Mouse (Mus musculus): Measurements from ENCODE around the gene Lpin2. TPM values are rescaled to one million over a fixed set of nuclear protein-coding genes. Genes with fewer than 3 reads are reported as not detected.

The Lpin2 gene
- polyA plus RNA-seq, 1 experiment from 2014 or later, result 36.1 TPM

- 64% methylated on average over 10 of the region's 10 CpGs for WGBS
- Histone ChIP-seq H3K4me2 (no peak overlapping the region), H3K36me3 (no peaks in the 10 kb centered on the region), H3K27ac (replicated peaks) (no peak overlapping the region), H3K9me3 (no peaks in the 10 kb centered on the region), H3K27me3 (no peaks in the 10 kb centered on the region), H3K9ac (no peak overlapping the region), H3K4me3 (no peak overlapping the region), H3K4me1 (replicated peaks) (peaks cover 10% of the 10 kb centered on the region)
- no peak for ATAC-seq (ENCODE audit: low read depth)
Observed at GRCm38 (mm10) chr17:71178530-71179181, 3.7 kb upstream of the Lpin2 start.

- Histone ChIP-seq H3K4me2 (no peak overlapping the region), H3K9ac (no peak overlapping the region)
- 87% methylated on average over 11 of the region's 11 CpGs for WGBS
Observed at GRCm38 (mm10) chr17:71179551-71180309, 2.6 kb upstream of the Lpin2 start.

GRCm38 (mm10) chr17:71180601-71181000 lies 1.8 kb upstream of the Lpin2 start:
- H3K27ac ChIP-seq (replicated peaks), result no peak overlapping the region
- 95% methylated on average over 4 of the region's 4 CpGs for WGBS
- peaks cover 25% of the 10 kb centered on the region for H3K4me1 ChIP-seq (replicated peaks)
- H3K9ac ChIP-seq, result no peak overlapping the region
- no peak for ATAC-seq (ENCODE audit: low read depth)
- no peaks in the 10 kb centered on the region for H3K9me3 ChIP-seq
- no peaks in the 10 kb centered on the region for H3K27me3 ChIP-seq
- H3K4me2 ChIP-seq, result no peak overlapping the region
- H3K4me3 ChIP-seq, result no peak overlapping the region
- no peaks in the 10 kb centered on the region for H3K36me3 ChIP-seq

More at GRCm38 (mm10) chr17:71179551-71180309, 2.6 kb upstream of the Lpin2 start:
- H3K4me1 ChIP-seq (replicated peaks), result peaks cover 17% of the 10 kb centered on the region
- no peak overlapping the region for H3K27ac ChIP-seq (replicated peaks)
- no peak for ATAC-seq (ENCODE audit: low read depth)
- no peaks in the 10 kb centered on the region for H3K27me3 ChIP-seq
- H3K4me3 ChIP-seq, result no peak overlapping the region
- no peaks in the 10 kb centered on the region for H3K36me3 ChIP-seq
- H3K9me3 ChIP-seq, result no peaks in the 10 kb centered on the region

DNA sequence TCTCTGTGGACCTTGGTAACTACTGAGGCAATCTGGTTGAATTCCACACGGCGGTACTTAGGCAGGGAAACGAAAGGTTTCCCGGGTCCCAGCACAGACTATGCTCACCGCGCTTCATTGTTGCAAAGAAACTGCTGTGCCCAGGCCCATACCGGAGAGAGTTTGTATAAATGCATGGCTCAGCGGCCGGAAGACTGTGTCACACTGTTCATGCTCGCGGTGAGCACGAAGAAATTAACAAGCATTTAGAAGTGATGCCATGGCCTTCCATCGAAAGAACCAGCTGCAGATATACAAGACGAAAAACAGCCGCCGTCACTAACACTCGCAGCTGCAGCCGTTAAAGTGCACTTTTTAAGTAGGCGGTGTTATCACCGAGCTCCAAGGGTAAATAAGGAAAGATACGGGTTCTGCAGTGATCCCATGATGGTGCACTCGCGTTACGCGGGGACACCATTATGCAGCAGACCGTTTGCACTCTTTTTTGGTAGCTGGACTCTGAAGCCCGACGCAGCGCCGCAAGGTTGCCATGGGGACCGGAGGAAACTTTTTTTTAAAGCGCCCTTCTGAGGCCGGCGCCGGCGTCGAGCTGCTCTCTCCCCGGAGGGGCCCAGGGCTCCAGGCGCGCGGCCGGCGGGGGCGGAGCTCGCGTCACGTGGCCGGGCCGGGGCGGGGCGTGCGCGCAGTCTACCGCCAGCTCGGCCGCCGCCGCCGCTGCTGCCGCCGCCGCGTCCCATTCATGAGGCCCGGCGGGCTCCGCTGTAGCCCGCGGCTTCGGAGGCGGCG lies 704 bp downstream of the Lpin2 start:
- H3K4me1 ChIP-seq (replicated peaks), result peaks cover 27% of the 10 kb centered on the region
- H3K4me3 ChIP-seq, result peak overlapping the region; percentile 82
- peak overlapping the region; percentile 95 for H3K27ac ChIP-seq (replicated peaks)
- H3K4me2 ChIP-seq, result peak overlapping the region; percentile 71
- no peaks in the 10 kb centered on the region for H3K36me3 ChIP-seq
- H3K9me3 ChIP-seq, result no peaks in the 10 kb centered on the region
- no peaks in the 10 kb centered on the region for H3K27me3 ChIP-seq
- H3K9ac ChIP-seq, result peak overlapping the region; percentile 93
- WGBS, result under 1% methylated on average over 61 of the region's 71 CpGs
- ATAC-seq (ENCODE audit: low read depth), result peak; percentile 98

DNA sequence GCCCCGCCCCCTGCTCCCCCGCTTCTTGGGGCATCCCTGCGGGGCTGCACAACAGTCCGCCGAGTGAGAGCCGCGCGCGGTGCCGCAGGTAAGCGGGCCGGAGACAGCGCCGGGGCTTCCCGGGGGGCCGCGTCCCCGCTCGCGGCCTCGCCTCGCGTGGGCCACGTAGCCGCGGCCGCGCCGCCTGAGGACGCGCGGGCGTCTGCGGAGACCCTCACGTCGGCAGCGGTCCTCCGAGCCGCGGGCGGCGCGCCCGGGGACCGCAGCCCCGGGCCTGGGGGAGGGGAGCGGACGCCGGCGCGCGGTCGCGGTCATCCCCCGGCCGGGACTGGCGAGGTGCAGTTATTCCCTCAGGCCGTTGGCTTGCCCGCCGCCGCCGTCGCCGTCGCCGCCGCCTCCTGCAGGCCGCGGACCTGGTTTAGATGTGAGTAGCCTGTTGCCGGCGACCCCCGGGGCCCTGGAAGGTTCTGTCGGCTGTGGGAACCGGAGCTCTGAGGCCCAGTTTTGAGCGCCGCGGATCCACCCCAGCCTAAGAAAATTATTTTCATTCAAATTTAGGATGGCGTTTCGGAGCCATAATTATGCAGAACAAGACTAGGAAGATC lies 1.4 kb downstream of the Lpin2 start:
- H3K27ac ChIP-seq (replicated peaks), result peak overlapping the region; percentile 95
- ATAC-seq (ENCODE audit: low read depth), result peak; percentile 28

DNA sequence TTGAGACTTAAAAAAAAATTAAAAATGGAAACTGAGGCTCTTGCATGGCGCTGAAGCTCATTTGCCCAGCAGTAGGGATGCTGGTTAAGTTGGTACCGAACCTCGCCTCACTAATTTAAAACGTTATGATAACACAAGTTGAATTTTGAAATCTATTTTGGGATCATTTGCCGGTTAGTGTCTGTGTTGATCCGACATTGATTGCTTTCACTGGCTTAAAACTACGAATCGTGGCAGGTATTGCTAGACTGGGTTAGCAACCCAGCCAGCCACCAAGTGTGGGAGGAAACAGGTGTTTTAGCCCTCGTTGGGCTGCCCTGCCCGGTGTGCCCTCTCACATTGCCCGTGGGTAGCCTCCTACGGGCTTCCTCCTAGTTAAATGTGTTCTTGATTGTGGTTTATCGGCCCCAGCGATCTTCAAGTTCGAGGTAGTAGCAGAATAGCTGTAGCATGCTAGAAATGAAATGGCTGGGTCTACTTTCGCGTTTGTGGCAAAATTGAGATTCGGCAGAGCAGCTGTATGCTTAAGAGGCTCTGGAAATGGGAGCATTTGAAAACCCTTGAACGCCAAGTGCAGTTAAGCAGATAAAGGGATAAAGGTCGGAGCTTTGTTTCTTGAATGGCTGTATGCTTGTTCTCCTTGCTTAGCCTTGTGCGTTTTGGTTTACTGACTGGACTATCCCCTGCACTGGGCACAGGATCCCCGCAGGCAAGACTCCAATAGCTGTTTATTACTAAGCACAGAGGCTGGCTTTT lies 2.2 kb downstream of the Lpin2 start:
- ATAC-seq (ENCODE audit: low read depth), result no peak
- WGBS, result 10% methylated on average over 22 of the region's 22 CpGs
- Histone ChIP-seq H3K9me3 (no peaks in the 10 kb centered on the region), H3K27me3 (no peaks in the 10 kb centered on the region), H3K4me2 (peak overlapping the region; percentile 71), H3K27ac (replicated peaks) (peak overlapping the region; percentile 95; the same call in 1 of the 2 replicates), H3K4me3 (peak overlapping the region; percentile 82), H3K36me3 (no peaks in the 10 kb centered on the region), H3K9ac (peak overlapping the region; percentile 93), H3K4me1 (replicated peaks) (peaks cover 27% of the 10 kb centered on the region)

More for the DNA sequence above, 1.4 kb downstream of the Lpin2 start:
- peaks cover 27% of the 10 kb centered on the region for H3K4me1 ChIP-seq (replicated peaks)
- no peaks in the 10 kb centered on the region for H3K9me3 ChIP-seq
- H3K36me3 ChIP-seq, result no peaks in the 10 kb centered on the region
- no peaks in the 10 kb centered on the region for H3K27me3 ChIP-seq
- peak overlapping the region; percentile 71 for H3K4me2 ChIP-seq
- peak overlapping the region; percentile 93 for H3K9ac ChIP-seq
- peak overlapping the region; percentile 82 for H3K4me3 ChIP-seq
- under 1% methylated on average over 74 of the region's 79 CpGs for WGBS

DNA sequence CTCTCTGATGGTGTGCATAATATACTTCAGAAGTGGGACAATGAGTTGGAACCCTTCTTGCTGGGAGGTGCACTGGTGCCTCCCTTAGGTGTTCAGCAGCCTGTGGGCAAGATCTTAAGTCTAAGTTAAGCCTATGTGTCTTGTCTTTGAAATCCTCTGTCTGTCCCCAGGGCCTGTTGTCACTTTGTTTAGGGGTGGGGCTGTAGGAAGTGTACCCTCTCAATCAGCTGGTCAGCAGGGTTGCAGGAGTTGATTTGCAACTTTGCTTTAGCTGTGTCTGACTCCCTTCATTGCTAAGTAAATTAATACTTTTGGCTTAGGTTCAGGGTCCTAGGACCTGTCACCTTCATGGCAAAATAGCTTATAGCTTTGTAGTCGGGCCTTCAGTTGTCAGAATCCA lies 3.0 kb downstream of the Lpin2 start:
- WGBS, result 72% methylated on average over 1 of the region's 1 CpGs
- Histone ChIP-seq H3K4me2 (peak overlapping the region; percentile 71), H3K4me1 (replicated peaks) (peaks cover 27% of the 10 kb centered on the region), H3K9ac (peak overlapping the region; percentile 93), H3K27me3 (no peaks in the 10 kb centered on the region), H3K9me3 (no peaks in the 10 kb centered on the region), H3K36me3 (no peaks in the 10 kb centered on the region), H3K4me3 (peak overlapping the region; percentile 82), H3K27ac (replicated peaks) (no peak overlapping the region)
- no peak for ATAC-seq (ENCODE audit: low read depth)

GRCm38 (mm10) chr17:71190589-71190988 lies 8.2 kb downstream of the Lpin2 start:
- Histone ChIP-seq H3K4me1 (replicated peaks) (peaks cover 7% of the 10 kb centered on the region), H3K9me3 (peaks cover 16% of the 10 kb centered on the region; the same call in 1 of the 2 replicates), H3K27ac (replicated peaks) (no peak overlapping the region), H3K9ac (no peak overlapping the region), H3K27me3 (no peaks in the 10 kb centered on the region), H3K36me3 (no peaks in the 10 kb centered on the region), H3K4me2 (no peak overlapping the region), H3K4me3 (no peak overlapping the region)
- WGBS, result 95% methylated on average over 7 of the region's 7 CpGs
- no peak for ATAC-seq (ENCODE audit: low read depth)

DNA sequence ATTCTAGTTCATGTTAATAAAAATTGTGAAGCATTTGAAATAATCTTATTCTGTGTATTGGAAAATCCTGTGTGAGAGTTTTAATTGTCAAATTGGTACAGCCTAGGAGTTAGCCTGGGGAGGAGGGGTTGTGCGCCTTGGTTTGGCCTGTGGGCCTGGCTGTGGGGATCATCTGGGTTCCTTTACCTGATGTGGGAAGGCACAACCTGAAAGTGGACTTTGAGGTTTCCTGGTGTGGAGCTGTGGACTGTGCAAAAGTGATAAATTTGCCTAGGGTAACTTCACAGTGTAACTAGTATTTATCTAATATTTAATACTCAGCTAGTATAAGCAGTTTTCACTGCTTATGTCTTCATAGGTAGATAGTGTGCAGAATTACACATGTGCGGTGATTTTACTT lies 8.7 kb downstream of the Lpin2 start:
- 97% methylated on average over 2 of the region's 2 CpGs for WGBS
- no peak overlapping the region for H3K4me2 ChIP-seq
- no peaks in the 10 kb centered on the region for H3K36me3 ChIP-seq
- H3K9me3 ChIP-seq, result peaks cover 16% of the 10 kb centered on the region; the same call in 1 of the 2 replicates
- ATAC-seq (ENCODE audit: low read depth), result no peak
- no peaks in the 10 kb centered on the region for H3K27me3 ChIP-seq
- no peak overlapping the region for H3K27ac ChIP-seq (replicated peaks)
- H3K4me1 ChIP-seq (replicated peaks), result peaks cover 9% of the 10 kb centered on the region
- no peak overlapping the region for H3K4me3 ChIP-seq
- no peak overlapping the region for H3K9ac ChIP-seq

DNA sequence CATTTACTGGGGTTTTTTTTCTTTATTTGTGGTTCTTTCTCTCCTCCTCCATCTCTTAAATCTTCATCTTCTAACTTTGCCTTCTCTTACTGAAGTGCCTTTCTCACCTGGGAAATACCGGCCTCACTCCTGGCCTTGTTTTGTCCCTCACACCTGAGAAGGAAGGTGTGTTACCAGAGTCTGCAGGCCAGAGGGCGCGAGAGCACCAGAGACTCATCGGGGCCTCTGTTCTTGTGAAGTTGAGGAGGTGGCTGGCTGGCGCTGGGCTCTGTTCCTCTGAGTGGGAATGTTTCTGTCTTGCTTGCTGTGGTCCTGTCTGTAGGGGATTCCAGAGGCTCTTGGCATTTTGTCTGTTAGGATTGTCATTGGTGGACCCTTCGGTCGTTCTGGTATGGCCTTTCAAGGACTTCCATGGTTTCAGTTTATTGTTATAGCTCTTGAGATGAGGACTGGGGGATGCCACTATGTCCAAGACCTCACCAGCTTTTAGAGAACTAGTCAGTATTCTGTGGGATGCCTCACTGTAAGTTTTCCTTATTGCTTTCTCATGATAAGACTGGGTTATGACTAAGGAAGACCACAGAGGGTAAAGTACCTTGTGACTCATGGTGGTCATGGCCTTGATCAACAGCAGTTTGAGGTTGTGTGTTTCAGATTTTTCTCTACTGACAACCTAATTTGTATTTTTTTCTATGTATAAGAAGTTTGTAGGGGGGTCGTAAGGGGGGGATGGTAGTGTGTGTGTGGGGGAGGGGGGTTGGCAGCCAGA lies 9.5 kb downstream of the Lpin2 start:
- no peak for ATAC-seq (ENCODE audit: low read depth)
- Histone ChIP-seq H3K27ac (replicated peaks) (no peak overlapping the region), H3K36me3 (no peaks in the 10 kb centered on the region), H3K27me3 (no peaks in the 10 kb centered on the region), H3K4me2 (no peak overlapping the region), H3K4me1 (replicated peaks) (peaks cover 9% of the 10 kb centered on the region), H3K9me3 (peaks cover 16% of the 10 kb centered on the region; the same call in 1 of the 2 replicates), H3K4me3 (no peak overlapping the region), H3K9ac (no peak overlapping the region)
- 80% methylated on average over 8 of the region's 8 CpGs for WGBS

- H3K27me3 ChIP-seq, result no peaks in the 10 kb centered on the region
- no peak overlapping the region for H3K4me2 ChIP-seq
- no peaks in the 10 kb centered on the region for H3K36me3 ChIP-seq
- H3K4me3 ChIP-seq, result no peak overlapping the region
- H3K27ac ChIP-seq (replicated peaks), result no peak overlapping the region
- peaks cover 16% of the 10 kb centered on the region; the same call in 1 of the 2 replicates for H3K9me3 ChIP-seq
- H3K9ac ChIP-seq, result no peak overlapping the region
- peaks cover 9% of the 10 kb centered on the region for H3K4me1 ChIP-seq (replicated peaks)
- WGBS, result 85% methylated on average over 1 of the region's 1 CpGs
- ATAC-seq (ENCODE audit: low read depth), result no peak
Observed at GRCm38 (mm10) chr17:71193019-71193418, 10.7 kb downstream of the Lpin2 start.

All from neural tube, embryonic 13.5 days (tissue).